Mouse (Mus musculus) layer of hippocampus, postnatal 10 days (tissue): ENCODE results near the gene Abcb7. TPM values are rescaled to one million over a fixed set of nuclear protein-coding genes. Genes with fewer than 3 reads are reported as not detected.

Source experiments
- DNase-seq, 2 experiments: peaks; one replicate each; pipeline ENCODE4 v3.0.0; 2021; ENCODE audit warnings: low spot score in 2 of 2
- long read RNA-seq: library from polyadenylated mRNA; stranded (forward); transcript quantifications from one replicate; pipeline ENCODE4 v2.0.0, GENCODE M21; 2023
- total RNA-seq, 2 experiments: library from RNA; stranded (reverse); gene quantifications; 2 replicates each; pipeline ENCODE4 v1.2.3; 2021

The Abcb7 gene
- total RNA-seq: 10 to 100 TPM; 18.8 to 20.2 TPM
- long read RNA-seq, full-length matches to known transcripts: 1 of 42 reads
- long read RNA-seq, partial matches to known transcripts: 0 of 42 reads
- long read RNA-seq, other reads (novel, unspliced or antisense): 41 of 42 reads

DNA sequence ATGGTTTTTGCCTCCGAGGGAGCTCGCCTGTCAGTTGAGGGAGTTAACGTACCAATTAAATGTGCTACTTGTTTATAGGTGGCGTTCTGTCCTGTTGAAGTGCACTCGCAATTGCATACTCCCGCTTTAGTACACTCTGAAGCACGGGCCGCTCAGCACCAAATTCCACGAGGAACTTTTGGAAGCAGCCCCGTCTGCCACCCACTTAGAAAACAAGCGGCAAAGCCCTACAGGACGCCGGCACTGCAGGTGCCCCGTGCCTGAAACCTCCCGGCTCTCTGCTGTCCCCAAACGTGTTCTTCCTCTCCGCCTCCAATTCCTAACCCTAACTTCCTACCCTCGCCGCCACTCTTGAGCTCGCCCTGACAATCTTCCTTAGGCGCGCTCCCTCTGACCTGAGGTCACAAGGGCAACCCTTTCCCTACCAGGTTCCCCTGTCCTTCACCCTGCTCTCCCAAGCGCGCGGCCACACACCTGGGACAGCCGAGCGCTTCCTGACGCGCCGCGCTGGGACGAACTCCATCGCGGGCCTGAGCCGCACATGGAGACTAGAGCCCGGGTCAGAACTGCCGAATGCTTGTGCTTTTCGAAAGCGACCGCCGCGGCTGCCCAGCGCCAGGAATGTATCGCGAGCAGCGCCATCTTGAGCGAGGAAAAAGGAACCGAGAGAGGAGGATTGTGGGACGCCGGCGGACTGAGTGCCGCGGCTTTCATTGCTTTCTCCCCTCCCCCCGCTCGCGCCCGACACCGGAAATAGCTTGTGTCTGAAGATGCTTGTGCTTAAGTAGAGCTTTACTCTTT, at the start of gene Abcb7:
TSS of gene Abcb7 (minus strand) at position 674 of the 801 bp plus-strand sequence.
- DNase-seq: peak; percentile 80 to 84

DNA sequence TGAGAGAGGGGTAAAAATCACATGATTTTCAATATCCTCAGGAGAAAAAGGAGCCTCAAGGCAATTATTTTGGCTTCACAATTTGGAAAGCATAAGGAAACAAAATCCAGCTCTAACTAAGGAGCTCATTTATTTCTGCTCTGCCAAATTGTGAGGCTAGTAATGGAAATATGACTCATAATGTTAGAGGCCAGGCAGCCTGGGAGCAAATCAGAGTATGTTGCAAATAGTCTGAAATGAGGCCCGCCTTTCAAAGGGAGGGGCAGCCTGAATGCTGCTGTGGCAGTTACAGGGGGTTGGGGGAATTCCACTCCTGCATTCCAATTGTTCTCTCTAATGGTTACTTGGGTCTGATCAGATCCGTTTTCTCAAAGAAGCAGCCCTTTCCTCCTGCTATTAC, 48.1 kb upstream of the Abcb7 start:
- no peak for DNase-seq

DNA sequence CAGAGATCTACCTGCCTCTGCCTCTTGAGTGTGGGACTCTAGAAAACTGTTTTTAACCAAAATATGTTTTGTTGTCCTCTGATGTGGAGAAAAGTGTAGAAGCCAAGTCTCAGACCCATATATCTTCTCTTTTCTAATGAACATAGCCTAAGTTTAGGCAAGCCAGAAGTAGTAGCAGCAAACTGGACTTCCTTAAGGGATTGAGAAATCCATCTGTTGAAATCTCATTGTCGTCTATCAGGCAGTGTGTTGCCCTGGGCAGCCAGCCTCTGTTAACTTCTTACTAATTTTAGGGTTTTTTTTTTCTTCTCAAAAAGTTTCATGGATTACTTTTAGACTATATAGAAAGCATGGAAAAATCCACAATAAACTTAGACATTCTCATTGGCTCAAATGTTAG, 38.8 kb upstream of the Abcb7 start:
- DNase-seq: no peak

DNA sequence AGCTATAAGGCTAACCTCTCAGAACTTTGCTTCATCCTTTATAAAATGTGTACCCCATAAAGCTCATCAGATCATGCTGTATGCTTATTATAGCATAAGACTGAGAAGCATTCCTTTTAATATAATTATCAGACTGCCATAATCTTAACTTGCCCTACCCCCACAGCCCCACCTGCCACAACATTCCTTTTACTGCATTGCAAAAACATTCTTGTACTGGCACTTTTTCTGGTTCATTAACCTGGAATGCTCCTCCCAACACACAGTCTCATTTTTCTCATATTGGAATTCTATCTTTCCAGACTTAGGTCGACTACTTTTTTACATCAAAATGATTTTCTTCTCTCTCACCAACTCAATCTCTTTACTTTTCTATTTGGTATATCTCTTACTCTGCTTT, 19.8 kb upstream of the Abcb7 start:
- no peak for DNase-seq

DNA sequence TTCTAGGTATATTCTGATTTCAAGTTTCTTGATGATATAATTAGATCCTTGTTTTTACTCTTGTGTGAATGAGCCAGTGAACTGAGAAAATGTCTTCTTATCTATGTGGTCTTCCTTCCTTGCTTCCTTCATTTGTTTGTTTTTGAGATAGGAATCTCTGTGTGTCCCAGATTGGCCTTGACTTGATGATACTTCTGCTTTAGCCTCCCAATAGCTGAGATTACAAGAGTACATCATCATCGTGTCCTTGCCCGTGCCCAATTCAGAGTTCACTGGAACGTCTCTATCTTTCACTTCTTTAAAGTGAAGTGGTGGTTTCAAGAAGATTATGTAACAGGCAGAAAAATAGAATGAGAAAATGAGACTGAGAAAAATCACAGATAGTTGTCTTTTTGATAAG, 14.5 kb upstream of the Abcb7 start:
- DNase-seq: no peak

DNA sequence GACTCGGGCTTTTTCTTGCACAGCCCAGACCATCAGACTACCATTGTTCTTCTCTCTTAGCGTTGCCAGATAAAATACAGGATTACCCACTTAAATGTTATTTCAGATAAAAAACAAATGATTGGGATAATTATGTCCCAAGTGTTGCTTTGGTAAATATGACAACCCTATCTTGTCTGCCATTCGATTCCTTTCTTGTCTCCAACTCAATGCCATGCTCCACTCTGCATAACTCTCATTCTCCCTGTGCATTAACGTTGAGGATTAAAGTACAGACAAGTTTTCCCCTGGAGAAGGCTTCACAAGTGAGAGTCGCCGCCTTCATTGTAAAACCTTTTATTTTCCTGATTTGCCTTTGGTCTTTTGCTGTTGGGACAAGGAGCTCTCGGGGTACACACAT, 339 bp upstream of the Abcb7 start:
- DNase-seq: no peak

DNA sequence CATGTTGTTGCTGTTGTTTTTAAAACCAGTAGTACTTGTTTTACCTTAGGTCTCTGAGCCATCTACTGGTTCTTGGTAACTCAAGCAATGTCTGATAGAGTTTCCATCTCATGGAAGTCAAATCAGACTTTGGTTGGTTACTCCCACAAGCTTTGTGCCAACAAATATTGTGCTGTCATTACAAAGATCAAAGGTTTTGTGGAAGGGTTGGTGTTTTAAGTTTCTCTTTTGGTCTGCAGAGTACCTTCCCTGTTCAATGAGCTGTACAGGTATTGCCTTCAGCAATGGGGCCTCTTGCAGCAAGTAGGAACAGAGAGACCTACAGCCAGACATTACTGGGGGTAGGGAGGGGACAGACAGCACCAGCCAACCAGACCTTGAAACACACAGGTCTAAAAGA, 5.5 kb downstream of the Abcb7 start:
- no peak for DNase-seq

DNA sequence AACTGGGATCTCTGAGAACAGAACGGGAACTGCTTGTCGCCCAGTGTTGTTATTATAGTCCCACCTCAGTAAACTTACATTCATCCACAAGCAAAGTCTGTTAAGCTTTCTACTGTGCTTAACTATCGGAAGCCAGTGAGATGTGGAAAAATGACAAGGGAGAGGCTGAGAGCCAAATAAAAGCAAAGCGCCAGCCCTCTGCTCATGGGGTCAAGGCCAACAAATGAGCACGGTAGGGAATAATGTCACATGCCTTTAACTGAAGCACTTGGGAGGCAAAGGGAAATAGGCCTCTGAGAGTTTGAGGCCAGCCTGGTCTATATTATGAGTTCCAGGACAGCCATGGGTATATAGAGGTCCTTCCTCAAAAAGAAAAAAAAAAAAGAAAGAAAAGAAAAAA, 11.2 kb downstream of the Abcb7 start:
- DNase-seq: no peak

DNA sequence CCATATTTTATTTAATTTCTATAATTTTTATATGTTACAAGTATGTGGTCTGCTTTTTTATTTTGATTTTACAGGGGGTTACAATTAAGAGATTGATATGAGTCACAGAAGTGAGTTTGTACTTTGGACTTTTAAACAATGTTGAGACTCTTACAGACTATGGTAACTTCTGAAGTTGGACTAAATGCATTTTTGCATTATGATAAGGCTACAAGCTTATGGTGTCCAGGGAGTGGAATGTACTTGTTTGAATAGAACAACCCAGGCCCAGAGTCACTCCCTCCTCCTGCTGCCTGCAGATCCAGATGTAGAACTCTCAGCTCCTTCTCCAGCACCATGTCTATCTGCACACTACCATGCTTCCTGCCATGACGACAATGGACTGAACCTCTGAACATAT, 12.5 kb downstream of the Abcb7 start:
- no peak for DNase-seq

DNA sequence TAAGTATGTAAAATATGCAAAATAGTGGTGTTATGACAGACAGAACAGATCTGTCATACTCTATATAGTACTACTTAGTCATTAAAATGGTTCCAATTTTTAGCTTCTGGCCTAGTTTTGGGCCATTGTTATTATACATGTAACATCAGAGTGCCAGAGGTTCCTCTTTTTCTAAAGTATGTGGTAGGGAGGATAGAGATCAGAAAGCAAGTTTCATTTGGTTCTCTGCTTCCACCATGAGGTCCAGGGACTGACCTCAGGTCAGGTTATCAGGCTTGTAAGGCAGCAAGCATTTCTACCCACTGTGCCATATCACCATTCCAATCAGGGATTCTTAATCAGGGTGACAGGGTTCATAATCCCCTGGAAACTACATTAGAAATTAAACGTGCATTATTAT, 16.1 kb downstream of the Abcb7 start:
- no peak for DNase-seq

DNA sequence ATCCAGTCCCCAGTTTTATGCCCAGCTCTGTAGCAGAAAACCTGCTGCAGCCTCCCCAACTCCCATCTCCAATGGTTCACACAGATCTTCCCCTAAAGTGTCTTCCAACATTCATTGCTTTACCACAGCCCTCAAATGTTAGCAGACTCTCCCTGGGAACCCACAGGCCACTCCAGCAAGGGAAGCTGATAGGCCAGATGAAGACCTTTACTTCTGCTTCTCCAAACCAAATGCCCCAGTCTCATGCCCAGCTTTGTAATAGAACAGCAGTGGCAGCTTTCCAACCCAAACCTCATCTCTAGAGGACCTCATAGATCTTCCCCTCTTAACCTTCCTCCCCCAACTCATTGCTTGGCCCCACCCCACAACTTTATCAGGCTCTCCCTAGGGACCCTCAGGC, 54.0 kb downstream of the Abcb7 start:
- DNase-seq: no peak

DNA sequence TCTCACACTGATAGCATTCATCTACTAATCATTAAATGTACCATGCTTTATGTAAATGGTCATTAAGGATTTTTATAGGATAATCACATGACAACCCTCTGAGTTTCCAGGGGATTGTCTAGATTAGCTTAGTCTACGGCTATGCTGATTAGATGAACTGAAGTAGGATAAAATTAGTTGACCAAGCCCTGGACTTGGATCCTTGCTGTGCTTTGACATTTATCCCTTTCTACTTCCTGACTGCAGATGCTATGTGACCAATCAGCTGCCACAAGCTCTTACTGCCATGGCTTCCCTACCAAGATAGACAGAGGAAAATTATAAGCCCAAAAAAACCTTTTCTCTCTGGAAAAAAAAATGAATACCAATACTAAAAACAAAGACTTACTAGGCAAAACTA, 57.8 kb downstream of the Abcb7 start:
- DNase-seq: no peak

DNA sequence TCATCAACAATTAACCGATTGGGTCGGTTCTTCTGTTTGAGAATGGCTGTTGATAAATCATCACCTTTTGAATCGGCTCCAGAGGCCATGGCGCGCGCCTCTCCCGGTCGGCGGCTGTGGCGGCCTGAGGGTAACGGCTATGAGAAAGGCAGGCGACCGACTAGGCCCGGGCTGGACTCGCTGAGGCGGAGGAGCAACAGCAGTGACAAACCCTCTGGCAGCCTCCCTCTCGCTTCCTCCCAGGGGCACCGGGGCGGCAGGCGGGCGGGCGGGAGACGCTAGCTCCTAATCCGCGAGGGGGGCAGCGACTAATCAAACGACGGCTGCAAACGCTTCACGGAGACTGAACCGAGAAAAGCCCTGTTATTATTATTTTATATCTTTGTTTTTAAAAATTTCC, 65.5 kb downstream of the Abcb7 start:
- DNase-seq: peak; percentile 9 to 37

DNA sequence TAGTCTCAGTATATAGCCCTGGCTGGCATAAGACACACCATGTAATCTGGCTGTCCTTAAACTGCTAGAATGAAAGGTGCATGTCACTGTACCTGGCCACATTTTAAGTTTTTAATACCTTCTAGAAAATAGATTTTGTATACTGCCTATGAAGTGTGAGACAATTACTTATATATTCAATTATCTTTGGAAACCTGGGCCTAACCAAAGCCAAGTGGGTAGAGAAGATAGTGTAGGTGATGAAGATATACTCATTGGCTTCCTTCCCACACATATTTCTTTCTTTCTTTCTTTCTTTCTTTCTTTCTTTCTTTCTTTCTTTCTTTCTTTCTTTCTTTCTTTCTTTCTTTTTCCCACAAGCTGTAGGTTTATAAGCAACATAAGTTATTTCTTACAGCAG, 121.9 kb downstream of the Abcb7 start:
- DNase-seq: no peak

DNA sequence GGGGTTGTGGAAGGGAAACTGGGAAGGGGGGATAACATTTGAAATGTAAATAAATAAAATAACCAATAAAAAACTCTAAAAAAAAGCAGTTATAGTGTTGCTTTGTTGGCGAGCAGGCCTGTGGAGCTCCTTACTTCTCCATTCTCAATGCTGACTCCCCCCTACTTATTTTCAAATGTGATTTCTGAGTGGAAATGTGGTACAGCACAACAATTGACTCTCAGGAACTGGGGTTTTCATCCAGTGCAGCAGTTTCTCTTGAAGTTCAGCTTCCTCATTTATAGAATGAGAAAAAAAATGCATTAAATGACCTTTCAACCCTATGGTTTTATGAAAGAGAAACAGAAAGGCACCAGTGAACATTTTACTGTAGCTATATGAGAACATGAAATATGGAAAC, 133.8 kb downstream of the Abcb7 start:
- DNase-seq: no peak

DNA sequence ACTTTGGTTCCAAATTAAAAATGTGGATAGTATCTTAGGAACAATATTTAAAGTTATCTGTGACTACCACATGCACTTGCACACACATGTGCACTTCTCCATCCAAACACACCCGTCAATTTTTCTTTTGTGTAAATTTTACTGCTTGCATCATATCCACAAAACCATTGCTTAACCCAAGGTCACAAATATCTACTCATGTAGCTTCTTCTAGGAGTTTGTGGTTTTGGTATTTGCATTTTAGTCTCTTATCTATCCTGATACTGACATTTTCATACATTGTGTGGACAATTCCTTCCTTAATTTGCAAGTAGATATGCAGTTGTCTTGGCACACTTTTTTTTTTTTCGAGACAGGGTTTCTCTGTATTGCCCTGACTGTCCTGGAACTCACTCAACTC, 149.3 kb downstream of the Abcb7 start:
- DNase-seq: no peak

DNA sequence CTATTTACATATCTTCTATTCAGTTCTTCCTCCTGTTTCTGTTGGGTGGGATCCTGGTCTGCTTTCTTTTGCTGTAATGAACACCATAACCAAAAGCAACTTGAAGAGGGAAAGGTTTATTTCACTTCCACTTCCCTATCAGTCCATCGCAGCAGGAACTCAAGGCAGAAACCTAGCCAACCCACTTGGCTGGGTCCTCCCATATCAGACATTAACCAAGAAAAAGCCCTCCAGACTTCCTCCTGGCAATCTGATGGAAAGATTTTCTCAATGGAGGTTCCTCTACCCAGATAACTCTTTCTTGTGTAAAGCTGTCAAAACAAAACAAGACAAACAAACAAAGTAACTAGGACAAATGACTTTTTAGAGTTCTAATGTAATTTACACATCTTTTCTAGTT, 151.2 kb downstream of the Abcb7 start:
- DNase-seq: no peak

DNA sequence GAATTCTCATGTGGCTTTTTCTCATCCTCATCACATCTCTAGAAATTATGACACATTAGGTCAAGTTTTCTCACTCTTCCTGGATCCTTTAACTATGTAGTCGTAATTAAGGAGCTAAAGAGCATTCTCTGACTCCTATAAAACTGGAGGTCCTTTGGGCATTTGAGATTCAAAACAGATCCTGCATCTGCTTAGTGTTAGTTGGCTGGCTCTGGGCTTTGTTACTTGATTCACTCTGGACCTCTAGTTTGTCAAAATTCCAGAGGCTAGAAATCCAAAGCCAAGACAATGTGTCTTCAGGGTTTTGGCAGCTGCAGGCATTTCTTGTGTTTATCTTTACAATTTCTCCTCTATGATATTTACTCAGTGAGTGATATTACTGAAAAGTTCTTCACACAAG, 157.1 kb downstream of the Abcb7 start:
- no peak for DNase-seq

Other genes starting within 250 kb of the Abcb7 start
- 10 to 100 TPM; 53.1 to 60.1 TPM for gene Nexmif, start 212.7 kb downstream of the Abcb7 start, total RNA-seq
- 10 to 100 TPM; 15.0 to 15.4 TPM for gene Uprt, start 69.0 kb upstream of the Abcb7 start, total RNA-seq